Mouse (Mus musculus) lung, postnatal 36 days (tissue): ENCODE measurements at regions not wholly inside any gene's neighbourhood (a gene's known extent, or its start where the extent isn't known, plus 50 kb on each side); places are given as distances from the start of the nearest gene placed in this dataset.
A peak's percentile ranks its signal among the peaks of the same experiment; 100 is the strongest.

Experiments used
- DNase-seq: peaks from one replicate; pipeline ENCODE4 v3.0.0; 2022; ENCODE audit warnings: mixed read lengths

GRCm38 (mm10) chr3:139780054-139780453 lies 574.6 kb downstream of the Stpg2 start:
- DNase-seq: no peak

- no peak for DNase-seq
Observed at GRCm38 (mm10) chr3:139783406-139783805, 577.9 kb downstream of the Stpg2 start.

- DNase-seq: no peak
Observed at GRCm38 (mm10) chr3:139786510-139786909, 581.0 kb downstream of the Stpg2 start.

- DNase-seq: no peak
Observed at GRCm38 (mm10) chr3:139788854-139789253, 583.4 kb downstream of the Stpg2 start.

DNA sequence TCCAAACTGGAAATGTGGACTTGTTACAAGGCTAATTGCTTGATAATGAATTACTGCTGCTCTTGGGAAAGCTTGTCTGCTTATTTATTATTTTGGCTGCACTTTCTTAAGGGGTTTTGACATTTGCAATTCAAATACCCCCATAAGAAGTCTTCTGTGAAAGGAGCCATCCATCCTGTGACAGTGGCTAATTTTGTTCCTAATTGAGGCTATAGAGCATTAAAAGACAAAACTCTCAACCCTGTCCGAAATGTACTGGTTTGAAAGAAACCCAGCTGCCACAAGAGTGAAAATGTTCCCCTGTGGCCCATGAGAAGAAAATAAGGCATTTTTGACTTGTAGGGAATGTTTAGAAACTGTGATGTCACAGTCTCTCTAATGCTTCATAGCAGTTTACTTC lies 591.2 kb downstream of the Stpg2 start:
- no peak for DNase-seq

DNA sequence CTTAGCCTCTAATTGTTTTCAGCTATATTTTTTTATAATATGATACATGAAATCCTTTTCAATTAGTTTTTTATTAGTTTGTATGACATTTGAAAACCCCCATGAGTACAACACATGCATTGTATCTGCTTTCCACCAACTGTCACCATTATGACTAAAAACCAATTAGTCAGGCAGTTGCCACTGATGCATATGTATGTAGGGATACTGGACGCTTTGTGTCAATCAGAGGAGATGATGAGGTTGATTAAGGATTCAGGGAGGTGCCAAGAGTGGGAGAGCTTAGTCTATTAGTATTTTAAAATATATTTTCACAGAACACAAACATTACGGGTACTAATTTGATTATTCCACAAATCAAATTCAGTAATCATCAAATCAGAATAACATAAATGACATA lies 593.6 kb downstream of the Stpg2 start:
- no peak for DNase-seq

- peak; percentile 12 for DNase-seq
Observed at GRCm38 (mm10) chr3:139802716-139803710, 597.5 kb downstream of the Stpg2 start.

- no peak for DNase-seq
Observed at GRCm38 (mm10) chr3:139828014-139828413, 622.5 kb downstream of the Stpg2 start.

DNA sequence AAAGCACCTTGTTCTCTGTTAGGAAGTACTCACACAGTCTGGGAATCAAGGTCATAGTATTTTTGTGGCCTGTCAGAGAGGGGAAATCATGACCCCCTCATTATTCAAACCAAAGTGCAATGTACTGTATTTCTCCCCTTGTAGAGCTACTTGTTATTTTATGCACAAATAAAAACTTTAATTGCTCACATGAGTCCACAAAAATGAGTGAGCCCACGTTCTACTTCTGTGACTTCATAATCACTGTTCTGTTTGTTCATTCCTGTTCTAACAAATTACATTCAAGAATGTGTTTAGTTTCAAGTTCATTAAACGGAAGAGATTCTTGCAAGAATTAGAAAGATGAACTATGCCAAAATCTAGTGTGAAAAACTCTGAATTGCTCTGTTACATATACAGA lies 623.1 kb downstream of the Stpg2 start:
- no peak for DNase-seq

DNA sequence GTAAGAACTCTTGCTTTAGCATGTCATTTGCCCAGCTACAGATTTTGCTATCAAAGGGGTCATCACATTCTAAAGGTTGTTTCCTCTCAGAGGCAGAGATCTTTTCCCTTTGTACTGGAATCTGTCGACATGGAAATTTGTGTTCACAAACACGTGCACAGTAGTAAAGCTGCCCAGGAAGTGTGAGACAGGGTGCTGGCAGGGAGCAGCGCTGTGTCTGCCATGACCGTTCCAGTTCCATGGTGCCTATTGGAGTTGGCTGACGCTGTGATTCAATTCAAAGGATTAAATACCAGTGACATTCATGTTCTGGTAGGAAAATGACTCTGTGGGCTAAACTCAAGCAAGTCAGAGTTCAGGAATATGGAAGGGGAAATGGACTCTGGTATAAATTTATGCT lies 627.1 kb downstream of the Stpg2 start:
- no peak for DNase-seq

DNA sequence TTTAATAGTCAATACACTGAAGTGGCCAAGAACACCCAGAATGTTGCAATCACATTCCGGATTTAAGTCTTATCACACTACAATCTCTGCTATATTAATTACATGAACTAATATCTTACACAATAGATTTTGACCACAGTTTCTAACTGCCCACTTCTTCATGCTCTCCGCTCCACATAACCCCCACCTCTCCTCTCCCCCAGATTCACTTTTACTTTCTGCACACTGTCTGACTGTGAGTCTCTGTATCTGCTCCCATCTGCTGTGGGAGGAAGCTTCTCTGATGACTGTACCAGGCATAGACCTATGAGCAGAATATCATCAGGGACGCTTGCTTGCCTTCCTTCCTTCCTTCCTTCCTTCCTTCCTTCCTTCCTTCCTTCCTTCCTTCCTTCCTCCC lies 636.5 kb downstream of the Stpg2 start:
- no peak for DNase-seq

DNA sequence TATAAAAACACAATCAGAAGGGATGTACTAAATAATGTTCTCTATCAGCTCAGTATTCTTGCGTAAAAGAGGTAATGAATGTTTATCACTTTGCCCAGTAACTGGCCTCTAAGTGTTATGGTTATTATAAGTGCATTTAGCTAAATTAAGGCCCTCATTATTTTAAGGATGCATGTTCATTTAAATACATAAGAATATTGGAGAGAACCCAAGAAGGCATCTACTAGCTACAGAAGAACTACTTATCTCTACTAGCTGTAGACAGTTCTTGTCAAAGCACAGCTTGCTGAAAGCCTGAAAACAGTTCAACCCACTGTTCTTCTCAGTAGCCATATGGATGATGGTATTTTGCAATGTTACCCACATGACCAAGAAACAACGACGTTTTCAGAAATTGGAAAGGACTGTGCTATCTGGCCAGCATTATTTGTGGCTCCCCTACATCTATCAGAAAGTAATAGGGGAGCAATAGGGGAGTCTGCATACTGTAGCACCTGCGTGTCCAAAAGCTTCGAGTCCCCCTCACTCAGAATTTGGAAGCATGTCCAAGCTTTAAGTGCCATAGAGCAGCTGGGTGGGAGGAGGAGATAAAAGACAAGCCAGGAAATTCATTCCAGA lies 637.6 kb downstream of the Stpg2 start:
- DNase-seq: no peak

DNA sequence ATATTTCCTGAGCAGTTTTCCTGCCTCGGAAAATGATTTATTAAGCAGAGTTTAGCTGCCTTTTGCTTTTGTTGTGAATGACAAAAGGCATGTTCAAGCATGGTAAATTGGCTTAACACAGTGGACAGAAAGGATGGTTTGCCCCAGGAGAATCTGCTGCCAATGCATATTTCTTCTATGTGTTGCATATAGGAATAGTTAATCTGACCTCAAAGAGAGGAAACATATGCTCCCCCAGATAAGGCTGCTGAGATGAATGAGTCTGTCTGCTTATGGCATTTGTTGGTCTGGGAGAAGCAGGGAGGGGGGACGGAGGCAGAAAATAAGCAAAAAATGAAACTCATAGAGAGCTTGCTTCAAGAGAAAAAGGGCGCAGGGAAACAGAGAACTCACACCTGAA lies 638.9 kb downstream of the Stpg2 start:
- DNase-seq: no peak

GRCm38 (mm10) chr3:139847826-139848225 lies 642.3 kb downstream of the Stpg2 start:
- no peak for DNase-seq

- DNase-seq: no peak
Observed at GRCm38 (mm10) chr3:139859966-139860635, 654.6 kb downstream of the Stpg2 start.

GRCm38 (mm10) chr3:139860831-139861371 lies 655.4 kb downstream of the Stpg2 start:
- no peak for DNase-seq

DNA sequence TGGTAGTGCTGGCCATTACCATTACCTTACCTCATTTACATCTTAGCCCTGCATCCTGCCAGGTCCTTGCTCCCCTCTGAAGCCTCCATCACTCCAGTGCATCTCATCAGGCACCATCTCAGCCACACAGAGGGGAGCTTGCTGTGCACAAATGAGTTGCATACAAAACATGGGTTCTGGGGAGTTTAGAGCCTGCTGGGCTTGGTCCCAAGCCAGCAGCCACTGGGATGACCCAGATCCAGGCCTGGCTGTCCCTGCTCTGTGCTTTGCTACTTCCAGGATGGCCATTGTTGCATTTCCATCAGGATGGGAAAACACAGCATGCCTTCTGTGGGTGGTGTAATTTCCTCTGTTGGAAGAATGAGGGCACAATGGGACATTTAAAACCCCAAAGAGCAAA lies 660.8 kb downstream of the Stpg2 start:
- no peak for DNase-seq

DNA sequence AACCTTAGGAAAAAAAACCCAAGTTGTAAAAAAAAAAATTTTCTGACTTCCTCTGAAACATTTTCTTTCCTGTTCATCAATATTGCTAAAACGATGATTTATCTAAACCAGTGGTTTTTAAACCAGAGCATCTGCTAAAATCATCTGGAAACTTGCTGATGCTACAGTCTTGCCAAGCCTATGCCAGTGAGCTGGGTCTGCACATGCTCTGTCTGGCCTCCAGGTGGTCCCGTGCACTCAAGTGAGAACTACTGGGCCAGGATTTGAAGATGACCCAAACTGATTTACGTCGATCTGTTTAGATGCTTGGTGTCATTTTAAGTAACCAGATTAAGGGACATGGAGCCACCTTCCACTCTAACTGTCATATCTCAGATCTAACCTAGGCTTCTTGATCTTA lies 661.5 kb downstream of the Stpg2 start:
- no peak for DNase-seq

DNA sequence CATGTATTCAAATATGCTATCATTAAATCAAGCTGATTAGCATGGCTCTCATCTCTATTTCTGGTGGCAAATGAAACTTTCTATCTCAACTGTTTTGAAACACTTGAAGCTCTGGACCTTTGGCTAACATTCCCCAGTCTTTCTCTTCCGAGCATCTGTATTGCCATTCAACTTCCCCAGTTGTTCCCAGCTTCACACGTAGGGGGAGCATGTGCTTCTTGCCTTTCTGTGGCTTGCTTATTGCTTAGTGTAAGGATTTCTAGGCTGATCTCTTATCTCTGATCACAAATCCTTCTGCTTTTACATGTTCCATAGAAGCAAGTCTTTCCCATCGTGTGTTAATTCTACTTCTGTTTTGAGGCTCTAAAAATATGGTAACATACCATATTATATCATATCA lies 662.0 kb downstream of the Stpg2 start:
- no peak for DNase-seq

DNA sequence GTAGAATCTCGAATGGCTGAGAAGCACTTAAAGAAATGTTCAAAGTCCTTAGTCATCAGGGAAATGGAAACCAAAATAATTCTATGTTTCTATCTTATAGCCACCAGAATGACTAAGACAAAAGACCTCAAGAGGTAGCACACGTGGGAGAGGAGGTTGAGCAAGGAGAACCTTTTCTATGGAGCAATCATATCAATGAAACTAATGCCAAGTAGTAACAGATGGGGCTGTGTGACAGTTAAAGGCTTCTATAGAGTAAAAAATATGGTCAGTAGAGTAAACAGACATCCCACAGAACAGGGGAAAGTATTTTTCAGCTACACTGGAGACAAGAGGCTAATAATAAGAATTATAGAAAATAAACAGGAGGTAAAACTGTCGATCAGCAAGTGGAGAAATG lies 664.3 kb downstream of the Stpg2 start:
- no peak for DNase-seq

- no peak for DNase-seq
Observed at GRCm38 (mm10) chr3:139885942-139886860, 680.7 kb downstream of the Stpg2 start.

GRCm38 (mm10) chr3:139887265-139887664 lies 681.8 kb downstream of the Stpg2 start:
- DNase-seq: no peak
